Mouse (Mus musculus) neutrophil, adult 59 days (primary cell): Measurements from ENCODE around the gene Sap30l. TPM values are rescaled to one million over a fixed set of nuclear protein-coding genes. Genes with fewer than 3 reads are reported as not detected.

Experiments used
- total RNA-seq, 2 experiments: library from RNA; stranded (reverse); gene quantifications; 1 replicate in 1 of 2; 2 replicates in 1 of 2; pipeline ENCODE4 v1.2.4; 2023

The Sap30l gene
- total RNA-seq: 10 to 100 TPM; 22.3 to 29.9 TPM

GRCm38 (mm10) chr11:57800971-57801765 is at the start of gene Sap30l:
Gene Sap30l, plus strand, starts transcription at chr11:57801637.

GRCm38 (mm10) chr11:57832552-57833201 is 31.2 kb downstream of the Sap30l start, which contains the start of gene Hand1:
Gene Hand1, minus strand, starts transcription at chr11:57832818.

Other genes starting within 250 kb of the Sap30l start
- 10 to 100 TPM; 16.3 to 21.0 TPM for gene Galnt10, start 156.2 kb upstream of the Sap30l start, total RNA-seq
- not detected for gene Hand1, start 31.2 kb downstream of the Sap30l start, total RNA-seq
- 10 to 100 TPM; 53.0 to 57.9 TPM for gene Larp1, start 207.4 kb downstream of the Sap30l start, total RNA-seq